Mouse (Mus musculus) embryonic stem cell, embryonic (primary cell): ENCODE measurements around the gene Adarb1.

Experiments
- CTCF ChIA-PET, 4 experiments: fragments of 300-600 bp in 2 of 4; fragments of 350-600 bp in 2 of 4; sonication (Branson Sonifier 250); formaldehyde crosslinking; loops; one replicate each; lab custom pipeline; 2022; ENCODE audit warnings: inconsistent platforms in 2 of 4; lab: Charles Lee
- POLR2A ChIA-PET, 4 experiments: fragments of 300-600 bp in 2 of 4; fragments of 350-600 bp in 2 of 4; sonication (Branson Sonifier 250); formaldehyde crosslinking; loops; one replicate each; lab custom pipeline; 2022; ENCODE audit warnings: antibody characterized with exemption in 4 of 4, inconsistent platforms in 1 of 4; lab: Charles Lee

Gene Adarb1

GRCm38 (mm10) chr10:77272980-77273730 lies 144.9 kb downstream of the Adarb1 start:
- ChIA-PET CTCF (interaction anchor here in 2 of 4 experiments (0.6 to 2.1 kb wide), 5 partner anchors 9 to 143 kb away, joined by 3 to 5 read pairs (median 3); no protein-coding TSS in a partner anchor), POLR2A (interaction anchor here in 1 of 4 experiments (0.6 kb wide), 1 partner anchor 265 kb away, joined by 3 read pairs; no protein-coding TSS in a partner anchor)

GRCm38 (mm10) chr10:77269129-77269528 lies 148.9 kb downstream of the Adarb1 start:
- POLR2A ChIA-PET: interaction anchor here in 1 of 4 experiments (1.0 to 1.5 kb wide), 2 partner anchors 10 to 77 kb away, joined by 3 to 4 read pairs; partner anchors contain the start of gene Pofut2

GRCm38 (mm10) chr10:77267027-77267426 lies 151.0 kb downstream of the Adarb1 start:
- CTCF ChIA-PET: interaction anchor here in 3 of 4 experiments (0.5 to 1.4 kb wide), 5 partner anchors 15 to 1648 kb away, joined by 3 to 7 read pairs (median 3); no protein-coding TSS in a partner anchor
- POLR2A ChIA-PET: interaction anchor here in 3 of 4 experiments (1.2 to 1.4 kb wide), 4 partner anchors 8 to 232 kb away, joined by 3 to 6 read pairs (median 3); partner anchors contain the start of gene Pofut2 (in 1 of the 3)

More at GRCm38 (mm10) chr10:77269129-77269528, 148.9 kb downstream of the Adarb1 start:
- CTCF ChIA-PET: interaction anchor here in 2 of 4 experiments (0.5 to 1.2 kb wide), 3 partner anchors 13 to 303 kb away, joined by 3 to 4 read pairs (median 3); no protein-coding TSS in a partner anchor

- POLR2A ChIA-PET: interaction anchor here in 3 of 4 experiments (0.5 to 1.4 kb wide), 6 partner anchors 109 to 231 kb away, joined by 3 to 4 read pairs (median 3); no protein-coding TSS in a partner anchor
- CTCF ChIA-PET: interaction anchor here in 3 of 4 experiments (0.5 to 1.4 kb wide), 4 partner anchors 136 to 450 kb away, joined by 3 to 11 read pairs (median 5); no protein-coding TSS in a partner anchor
Observed at GRCm38 (mm10) chr10:77266281-77266680, 151.8 kb downstream of the Adarb1 start.

GRCm38 (mm10) chr10:77260166-77260875 lies 157.7 kb downstream of the Adarb1 start:
- CTCF ChIA-PET: interaction anchor here in 1 of 4 experiments (1.8 kb wide), 1 partner anchor 22 kb away, joined by 5 read pairs; no protein-coding TSS in a partner anchor
- POLR2A ChIA-PET: interaction anchor here in 1 of 4 experiments (1.1 to 3.8 kb wide), 4 partner anchors 67 to 733 kb away, joined by 3 to 16 read pairs (median 3); no protein-coding TSS in a partner anchor

- POLR2A ChIA-PET: interaction anchor here in 3 of 4 experiments (0.6 to 3.8 kb wide), 49 partner anchors 9 to 1114 kb away, joined by 3 to 16 read pairs (median 4); partner anchors contain the start of genes Col18a1 (in 2 of the 3) and Pcbp3 (in 1 of the 3)
- CTCF ChIA-PET: interaction anchor here (0.5 to 3.5 kb wide), 31 partner anchors 8 to 1145 kb away, joined by 3 to 44 read pairs (median 4); partner anchors contain the start of gene Pcbp3 (in 1 of the 4)
Observed at GRCm38 (mm10) chr10:77258704-77259621, 159.1 kb downstream of the Adarb1 start, which contains the start of gene Pofut2. Pofut2 (plus strand) TSS chr10:77259218.

GRCm38 (mm10) chr10:77258041-77258590 lies 160.0 kb downstream of the Adarb1 start:
- CTCF ChIA-PET: interaction anchor here (0.5 to 3.5 kb wide), 23 partner anchors 12 to 1144 kb away, joined by 3 to 44 read pairs (median 4); partner anchors contain the start of gene Pcbp3 (in 1 of the 4)
- POLR2A ChIA-PET: interaction anchor here in 3 of 4 experiments (0.6 to 3.8 kb wide), 23 partner anchors 8 to 259 kb away, joined by 3 to 16 read pairs (median 4); partner anchors contain the start of gene Col18a1 (in 2 of the 3)

GRCm38 (mm10) chr10:77255676-77256075 lies 162.4 kb downstream of the Adarb1 start:
- CTCF ChIA-PET: interaction anchor here (0.7 to 5.5 kb wide), 4 partner anchors 125 to 139 kb away, joined by 4 to 69 read pairs (median 6); no protein-coding TSS in a partner anchor
- POLR2A ChIA-PET: interaction anchor here in 1 of 4 experiments (1.4 kb wide), 1 partner anchor 124 kb away, joined by 3 read pairs; no protein-coding TSS in a partner anchor

GRCm38 (mm10) chr10:77255231-77255630 lies 162.8 kb downstream of the Adarb1 start:
- ChIA-PET CTCF (interaction anchor here (0.7 to 5.5 kb wide), 4 partner anchors 124 to 138 kb away, joined by 4 to 69 read pairs (median 6); no protein-coding TSS in a partner anchor), POLR2A (interaction anchor here in 1 of 4 experiments (1.4 kb wide), 1 partner anchor 124 kb away, joined by 3 read pairs; no protein-coding TSS in a partner anchor)

- ChIA-PET CTCF (interaction anchor here (0.5 to 5.6 kb wide), 11 partner anchors 26 to 1477 kb away, joined by 3 to 84 read pairs (median 5); no protein-coding TSS in a partner anchor), POLR2A (interaction anchor here (0.8 to 3.3 kb wide), 6 partner anchors 61 to 123 kb away, joined by 3 to 19 read pairs (median 8); no protein-coding TSS in a partner anchor)
Observed at GRCm38 (mm10) chr10:77252790-77253189, 165.3 kb downstream of the Adarb1 start.

- CTCF ChIA-PET: interaction anchor here (0.5 to 5.6 kb wide), 12 partner anchors 65 to 1478 kb away, joined by 3 to 84 read pairs (median 4); no protein-coding TSS in a partner anchor
- POLR2A ChIA-PET: interaction anchor here (0.8 to 3.3 kb wide), 13 partner anchors 11 to 124 kb away, joined by 3 to 19 read pairs (median 4); partner anchors contain the start of gene Col18a1 (in 1 of the 4)
Observed at GRCm38 (mm10) chr10:77251784-77252539, 166.1 kb downstream of the Adarb1 start.

GRCm38 (mm10) chr10:77251223-77251783 lies 166.8 kb downstream of the Adarb1 start:
- POLR2A ChIA-PET: interaction anchor here in 3 of 4 experiments (0.6 to 3.3 kb wide), 16 partner anchors 10 to 123 kb away, joined by 3 to 19 read pairs (median 4); partner anchors contain the start of gene Col18a1 (in 1 of the 3)

GRCm38 (mm10) chr10:77247707-77248106 lies 170.4 kb downstream of the Adarb1 start:
- ChIA-PET CTCF (interaction anchor here in 2 of 4 experiments (1.4 to 3.2 kb wide), 3 partner anchors 114 to 117 kb away, joined by 3 to 16 read pairs (median 16); no protein-coding TSS in a partner anchor), POLR2A (interaction anchor here in 2 of 4 experiments (0.9 to 1.6 kb wide), 3 partner anchors 11 to 117 kb away, joined by 3 to 9 read pairs (median 3); partner anchors contain the start of gene Pofut2 (in 1 of the 2))

More at GRCm38 (mm10) chr10:77251223-77251783, 166.8 kb downstream of the Adarb1 start:
- CTCF ChIA-PET: interaction anchor here (0.6 to 5.6 kb wide), 11 partner anchors 8 to 170 kb away, joined by 3 to 84 read pairs (median 3); partner anchors contain the start of gene Pofut2 (in 1 of the 4)

GRCm38 (mm10) chr10:77247048-77247447 lies 171.0 kb downstream of the Adarb1 start:
- ChIA-PET POLR2A (interaction anchor here in 3 of 4 experiments (0.5 to 1.6 kb wide), 6 partner anchors 11 to 116 kb away, joined by 3 to 9 read pairs (median 3); partner anchors contain the start of gene Pofut2 (in 2 of the 3)), CTCF (interaction anchor here in 2 of 4 experiments (2.2 to 3.2 kb wide), 2 partner anchors 116 kb away, joined by 16 read pairs; no protein-coding TSS in a partner anchor)
